In genomic region chr6:28396051-28396852, GRCm38 (mm10) we compare ENCODE assay signal across 13 mouse cellular contexts. TPM values are rescaled to one million over a fixed set of nuclear protein-coding genes. Genes with fewer than 3 reads are reported as not detected.
A peak's percentile ranks its signal among the peaks of the same experiment; 100 is the strongest.
DNase-seq lines count a peak whose midpoint lies in the region; ATAC-seq lines count a peak whose summit lies in the region.
"Had no signal": no experiment of that assay in that cellular context is flagged by ENCODE, and none has a peak within 500 bp of the region (broad histone marks: within the 10 kb centered on the region; RNA-seq: fewer than 3 reads in every experiment).

No protein-coding gene starts in this region.

- H3K4me2 ChIP-seq in heart, embryonic 16.5 days (ENCODE audit: low read depth, low read length), result peak overlapping the region; percentile 96
- H3K4me2 ChIP-seq in embryonic facial prominence, embryonic 11.5 days (ENCODE audit: low read depth, low read length), result peak overlapping the region; percentile 69; the same call in 1 of the 2 replicates
- peak overlapping the region; percentile 91 for H3K4me2 ChIP-seq in hindbrain, embryonic 15.5 days

- H3K36me3 ChIP-seq in heart, embryonic 16.5 days (ENCODE audit: control insufficient read depth, insufficient read depth), result no peaks in the 10 kb centered on the region
- H3K36me3 ChIP-seq in embryonic facial prominence, embryonic 11.5 days (replicated peaks; ENCODE audit: control insufficient read depth, insufficient read depth, low read depth, low read length), result no peaks in the 10 kb centered on the region
- H3K36me3 ChIP-seq in hindbrain, embryonic 15.5 days, result no peaks in the 10 kb centered on the region

- H3K27me3 ChIP-seq in heart, embryonic 16.5 days (ENCODE audit: control insufficient read depth, insufficient read depth, low read length), result peaks cover 15% of the 10 kb centered on the region
- peaks cover 7% of the 10 kb centered on the region for H3K27me3 ChIP-seq in embryonic facial prominence, embryonic 11.5 days (ENCODE audit: control insufficient read depth, insufficient read depth, low read length)
- peaks cover 4% of the 10 kb centered on the region; the same call in 1 of the 2 replicates for H3K27me3 ChIP-seq in hindbrain, embryonic 15.5 days

- H3K4me3 ChIP-seq in heart, embryonic 16.5 days (ENCODE audit: low read length), result peak overlapping the region; percentile 62
- no peak overlapping the region; the same call in 1 of the 2 replicates for H3K4me3 ChIP-seq in embryonic facial prominence, embryonic 11.5 days (ENCODE audit: low read depth, low read length)
- H3K4me3 ChIP-seq in hindbrain, embryonic 15.5 days, result peak overlapping the region; percentile 42
- H3K4me3 ChIP-seq: myocyte had no signal

- intact Hi-C loops in heart, postnatal 25 days (cut with DNase I), result no loop called here
- intact Hi-C loops in left cerebral cortex, postnatal 14 days (cut with DNase I), result no loop called here

- H3K4me1 ChIP-seq in heart, embryonic 16.5 days (ENCODE audit: control insufficient read depth, insufficient read depth, low read length), result peaks cover 7% of the 10 kb centered on the region; the same call in 1 of the 2 replicates
- no peaks in the 10 kb centered on the region for H3K4me1 ChIP-seq in embryonic facial prominence, embryonic 11.5 days (ENCODE audit: control insufficient read depth, insufficient read depth, low read length)
- peaks cover 16% of the 10 kb centered on the region for H3K4me1 ChIP-seq in hindbrain, embryonic 15.5 days (replicated peaks)

- DNase-seq in heart, postnatal 25 days (ENCODE audit: low spot score), result no peak
- no peak for DNase-seq in embryonic facial prominence, embryonic 11.5 days (ENCODE audit: low spot score)
- DNase-seq in neural tube, embryonic 10.5 days (ENCODE audit: extremely low spot score, low spot score), result peak; percentile 16
- no peak for DNase-seq in spleen, postnatal 10 days (ENCODE audit: low spot score in 2 of 2)
- no peak for DNase-seq in left cerebral cortex, postnatal 14 days (ENCODE audit: low spot score in 2 of 2)
- DNase-seq in MN1 (ENCODE audit: low spot score), result no peak
- DNase-seq: adrenal gland, postnatal 14 days had no signal

- peaks cover 9% of the 10 kb centered on the region for H3K9me3 ChIP-seq in heart, embryonic 16.5 days (replicated peaks; ENCODE audit: control insufficient read depth, low read length)
- H3K9me3 ChIP-seq in embryonic facial prominence, embryonic 11.5 days (replicated peaks; ENCODE audit: control insufficient read depth, low read length), result no peaks in the 10 kb centered on the region
- no peaks in the 10 kb centered on the region for H3K9me3 ChIP-seq in hindbrain, embryonic 15.5 days

- WGBS in heart, embryonic 16.5 days, result 40% methylated on average over 15 of the region's 15 CpGs
- WGBS in embryonic facial prominence, embryonic 11.5 days, result 22% methylated on average over 15 of the region's 15 CpGs
- WGBS in hindbrain, embryonic 15.5 days, result 29% methylated on average over 15 of the region's 15 CpGs

- H3K27ac ChIP-seq in heart, embryonic 16.5 days (ENCODE audit: low read length), result no peak overlapping the region
- H3K27ac ChIP-seq in embryonic facial prominence, embryonic 11.5 days (replicated peaks; ENCODE audit: low read depth, low read length), result no peak overlapping the region
- H3K27ac ChIP-seq in hindbrain, embryonic 15.5 days (replicated peaks), result no peak overlapping the region

- no peak overlapping the region for H3K9ac ChIP-seq in heart, embryonic 16.5 days (ENCODE audit: low read length)
- no peak overlapping the region; the same call in 1 of the 2 replicates for H3K9ac ChIP-seq in embryonic facial prominence, embryonic 11.5 days (replicated peaks; ENCODE audit: low read length)
- H3K9ac ChIP-seq in hindbrain, embryonic 15.5 days, result no peak overlapping the region

- no peak for ATAC-seq in heart, embryonic 16.5 days (replicated peaks; ENCODE audit: extremely low read depth, insufficient read depth, low FRiP score)
- ATAC-seq in embryonic facial prominence, embryonic 11.5 days (replicated peaks; ENCODE audit: insufficient number of reproducible peaks, low FRiP score, low TSS enrichment, low read depth), result no peak
- ATAC-seq in hindbrain, embryonic 15.5 days (ENCODE audit: low FRiP score, low read depth), result no peak

RNA-seq across cellular contexts. Expression of gene Zfp800, which starts 1.6 kb away (rescaled TPM):
- 11.7 and 12.7 TPM in 2 replicates for polyA plus RNA-seq in heart, embryonic 16.5 days (2015; fragmentation: Nextera tagmentation; extraction: Ambion mirVana)
- total RNA-seq in heart, postnatal 25 days (2021), result 10 to 100 TPM in 1 of 2 experiments, 1 to 10 TPM in 1; 9.7 to 12.2 TPM
- polyA plus RNA-seq in embryonic facial prominence, embryonic 11.5 days (2014; fragmentation: Nextera tagmentation; extraction: Ambion mirVana), result 13.5 and 20.2 TPM in 2 replicates
- 22.4 and 24.6 TPM in 2 replicates for polyA plus RNA-seq in hindbrain, embryonic 15.5 days (2015; fragmentation: Nextera tagmentation; extraction: Ambion mirVana)
- total RNA-seq in left cerebral cortex, postnatal 14 days (2021), result 10 to 100 TPM; 15.5 to 17.3 TPM

RNA-seq across cellular contexts. Expression of gene Arf5, which starts 27.1 kb away (rescaled TPM):
- 231 and 247 TPM in 2 replicates for polyA plus RNA-seq in heart, embryonic 16.5 days (2015; fragmentation: Nextera tagmentation; extraction: Ambion mirVana)
- 100 to 1,000 TPM; 159 to 161 TPM for total RNA-seq in heart, postnatal 25 days (2021)
- polyA plus RNA-seq in embryonic facial prominence, embryonic 11.5 days (2014; fragmentation: Nextera tagmentation; extraction: Ambion mirVana), result 289 and 311 TPM in 2 replicates
- 414 and 437 TPM in 2 replicates for polyA plus RNA-seq in hindbrain, embryonic 15.5 days (2015; fragmentation: Nextera tagmentation; extraction: Ambion mirVana)
- 100 to 1,000 TPM; 389 to 405 TPM for total RNA-seq in left cerebral cortex, postnatal 14 days (2021)

RNA-seq across cellular contexts. Expression of gene Fscn3, which starts 31.3 kb away (rescaled TPM):
- not detected in 2 replicates for polyA plus RNA-seq in heart, embryonic 16.5 days (2015; fragmentation: Nextera tagmentation; extraction: Ambion mirVana)
- not detected for total RNA-seq in heart, postnatal 25 days (2021)
- polyA plus RNA-seq in embryonic facial prominence, embryonic 11.5 days (2014; fragmentation: Nextera tagmentation; extraction: Ambion mirVana), result not detected in 2 replicates
- polyA plus RNA-seq in hindbrain, embryonic 15.5 days (2015; fragmentation: Nextera tagmentation; extraction: Ambion mirVana), result not detected in 2 replicates
- not detected for total RNA-seq in left cerebral cortex, postnatal 14 days (2021)
- total RNA-seq: adrenal gland, postnatal 14 days had no signal
- polyA plus RNA-seq: CD4-positive, CD25-positive, alpha-beta regulatory T cell, adult 4 months; cortical plate, adult 2 months; liver, adult 2 months; myocyte had no signal

RNA-seq across cellular contexts. Expression of gene Gcc1, which starts 31.9 kb away (rescaled TPM):
- polyA plus RNA-seq in heart, embryonic 16.5 days (2015; fragmentation: Nextera tagmentation; extraction: Ambion mirVana), result 6.3 and 7.4 TPM in 2 replicates
- 1 to 10 TPM; 7.3 to 7.8 TPM for total RNA-seq in heart, postnatal 25 days (2021)
- polyA plus RNA-seq in embryonic facial prominence, embryonic 11.5 days (2014; fragmentation: Nextera tagmentation; extraction: Ambion mirVana), result 7.4 and 8.2 TPM in 2 replicates
- polyA plus RNA-seq in hindbrain, embryonic 15.5 days (2015; fragmentation: Nextera tagmentation; extraction: Ambion mirVana), result 10.9 and 11.0 TPM in 2 replicates
- 10 to 100 TPM; 13.3 to 16.1 TPM for total RNA-seq in left cerebral cortex, postnatal 14 days (2021)

RNA-seq across cellular contexts. Expression of gene Pax4, which starts 52.9 kb away (rescaled TPM):
- not detected in 2 replicates for polyA plus RNA-seq in heart, embryonic 16.5 days (2015; fragmentation: Nextera tagmentation; extraction: Ambion mirVana)
- total RNA-seq in heart, postnatal 25 days (2021), result not detected
- polyA plus RNA-seq in embryonic facial prominence, embryonic 11.5 days (2014; fragmentation: Nextera tagmentation; extraction: Ambion mirVana), result not detected in 2 replicates
- polyA plus RNA-seq in hindbrain, embryonic 15.5 days (2015; fragmentation: Nextera tagmentation; extraction: Ambion mirVana), result not detected in 2 replicates
- not detected for total RNA-seq in left cerebral cortex, postnatal 14 days (2021)
- total RNA-seq: adrenal gland, postnatal 14 days; liver, adult 2 months had no signal
- polyA plus RNA-seq: CD4-positive, CD25-positive, alpha-beta regulatory T cell, adult 4 months; liver, adult 2 months; myocyte had no signal
